Mouse (Mus musculus): ENCODE measurements around the gene Agpat4.

Gene Agpat4

GRCm38 (mm10) chr17:12160984-12161764 lies 42.7 kb downstream of the Agpat4 start:
- no peak for DNase-seq (ENCODE audit: low read depth)

DNA sequence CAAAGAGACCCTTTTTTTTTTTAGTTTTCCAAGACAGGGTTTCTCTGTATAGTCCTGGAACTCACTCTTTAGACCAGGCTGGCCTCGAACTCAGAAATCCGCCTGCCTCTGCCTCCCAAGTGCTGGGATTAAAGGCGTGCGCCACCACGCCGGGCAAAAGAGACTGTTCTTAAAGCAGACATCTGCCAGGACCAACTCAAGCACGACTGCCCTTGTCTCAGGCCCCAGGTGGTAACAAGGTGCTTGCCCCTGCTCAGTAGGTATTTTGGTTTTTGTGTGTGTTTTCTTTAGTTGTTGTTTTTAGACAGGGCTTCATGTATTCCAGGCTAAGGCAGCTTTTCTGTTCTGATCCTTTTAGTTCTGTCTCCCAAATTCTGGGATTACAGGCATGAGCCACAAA lies 43.4 kb downstream of the Agpat4 start:
- no peak for DNase-seq (ENCODE audit: low read depth)

DNA sequence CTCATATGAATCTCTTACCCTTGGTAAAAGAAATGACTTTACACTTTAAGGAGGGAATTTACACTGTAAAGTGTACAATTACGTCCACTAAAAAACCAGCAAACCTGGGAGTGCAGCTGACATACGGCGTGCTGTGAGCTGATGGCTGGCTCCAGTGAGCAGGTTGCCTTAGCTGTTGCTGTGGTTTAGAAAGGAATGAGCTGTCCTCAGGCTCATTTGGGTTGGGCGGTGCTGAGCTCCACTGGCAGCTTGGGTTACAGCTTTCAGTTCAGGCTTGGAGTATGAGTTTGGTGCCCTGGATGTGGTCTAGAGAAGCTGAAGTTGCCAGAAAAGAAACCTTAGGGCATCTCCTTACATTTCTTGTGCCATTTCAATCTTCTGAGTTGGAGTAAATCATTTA lies 44.3 kb downstream of the Agpat4 start:
- no peak for DNase-seq (ENCODE audit: low read depth)

DNA sequence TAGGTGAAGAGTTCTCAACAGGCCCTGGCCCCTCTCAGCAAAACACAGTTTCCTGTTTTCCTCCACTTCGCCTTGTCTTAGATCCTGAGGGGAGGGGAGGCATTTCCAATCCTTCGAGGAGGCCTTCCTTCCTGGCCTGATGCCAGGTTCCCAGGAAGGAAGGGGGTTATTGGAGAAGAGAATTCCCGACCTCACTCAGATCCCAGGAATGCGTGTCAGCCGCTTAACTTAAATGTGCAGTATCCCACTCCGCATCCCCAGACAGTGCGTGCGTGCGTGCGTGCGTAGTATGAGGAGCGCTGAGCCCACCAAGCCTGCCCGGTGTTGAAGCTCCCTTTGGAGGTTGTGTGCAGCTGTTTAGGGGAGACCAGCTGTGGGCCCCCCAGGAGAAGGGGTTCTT lies 44.9 kb downstream of the Agpat4 start:
- no peak for DNase-seq (ENCODE audit: low read depth)

DNA sequence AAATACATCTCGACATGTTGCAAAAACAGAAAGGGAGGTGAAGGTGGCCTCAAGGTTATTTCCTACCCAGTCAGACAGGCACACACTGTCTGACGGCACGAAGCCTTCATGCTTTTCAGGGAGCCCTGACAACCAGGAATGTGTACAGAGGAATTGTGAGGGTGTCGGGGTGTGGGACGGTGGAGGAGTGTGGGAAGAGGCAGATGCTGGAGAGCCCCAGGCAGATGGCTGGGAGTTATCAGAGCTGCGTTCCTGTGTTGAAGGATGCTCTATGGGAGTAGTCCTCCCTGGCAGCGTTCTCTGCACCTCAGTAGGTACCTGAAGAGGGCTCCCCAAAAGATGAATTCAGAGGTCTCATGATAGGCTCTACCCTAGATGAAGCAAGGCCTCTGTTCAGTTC lies 45.4 kb downstream of the Agpat4 start:
- no peak for DNase-seq (ENCODE audit: low read depth)

GRCm38 (mm10) chr17:12164507-12164906 lies 46.0 kb downstream of the Agpat4 start:
- no peak for DNase-seq (ENCODE audit: low read depth)

DNA sequence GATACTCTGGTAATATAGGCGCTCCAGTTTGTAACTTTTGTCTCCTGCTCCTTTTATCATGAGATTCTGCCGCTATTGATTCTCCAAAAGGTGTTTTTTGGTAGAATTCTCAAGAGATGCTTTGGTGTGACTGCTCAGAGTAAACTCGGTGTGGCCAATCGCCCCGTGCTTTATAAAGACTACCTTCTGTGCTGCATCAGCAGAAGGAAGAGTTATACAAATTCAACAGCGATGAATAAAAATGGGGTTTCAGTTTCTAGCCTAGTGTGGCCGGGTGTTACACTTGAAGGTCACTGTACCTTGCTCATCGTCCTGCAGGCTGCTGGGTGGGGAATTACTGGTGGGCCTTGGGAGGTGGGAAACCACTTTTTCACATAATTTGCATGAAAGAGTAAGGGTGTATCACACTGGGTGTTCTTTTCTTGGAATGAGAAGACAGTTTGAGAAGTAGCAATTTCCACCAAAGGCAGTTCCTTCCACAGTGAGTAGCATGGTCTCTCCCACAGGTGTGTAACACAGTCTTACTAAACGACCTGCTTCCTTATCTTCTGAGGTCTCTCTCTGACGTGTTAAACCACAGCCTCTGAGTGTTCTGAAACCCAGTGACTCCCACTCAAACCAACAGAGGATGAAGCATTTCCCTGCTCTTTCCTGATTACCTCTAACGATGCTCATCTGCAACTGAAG lies 46.6 kb downstream of the Agpat4 start:
- peak; percentile 8 for DNase-seq (ENCODE audit: low read depth)

DNA sequence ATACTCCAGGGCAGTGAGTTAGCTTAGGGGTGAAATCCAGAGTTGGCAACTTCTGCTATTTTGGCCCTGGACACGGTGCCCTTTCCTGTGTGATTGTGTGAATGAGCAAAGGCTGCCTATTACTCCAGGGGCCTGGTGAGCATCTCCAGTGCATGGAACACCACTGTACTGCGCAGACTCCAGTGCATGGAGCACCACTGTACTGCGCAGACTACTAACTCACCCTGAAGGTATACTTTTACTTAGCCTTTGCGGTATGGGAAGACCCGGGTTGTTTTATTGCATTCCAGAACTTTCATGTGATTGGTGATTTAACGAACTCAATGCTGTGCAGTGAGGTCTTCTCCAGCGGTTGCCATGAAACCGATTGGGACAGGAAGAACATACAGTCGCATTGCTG lies 47.2 kb downstream of the Agpat4 start:
- no peak for DNase-seq (ENCODE audit: low read depth)

DNA sequence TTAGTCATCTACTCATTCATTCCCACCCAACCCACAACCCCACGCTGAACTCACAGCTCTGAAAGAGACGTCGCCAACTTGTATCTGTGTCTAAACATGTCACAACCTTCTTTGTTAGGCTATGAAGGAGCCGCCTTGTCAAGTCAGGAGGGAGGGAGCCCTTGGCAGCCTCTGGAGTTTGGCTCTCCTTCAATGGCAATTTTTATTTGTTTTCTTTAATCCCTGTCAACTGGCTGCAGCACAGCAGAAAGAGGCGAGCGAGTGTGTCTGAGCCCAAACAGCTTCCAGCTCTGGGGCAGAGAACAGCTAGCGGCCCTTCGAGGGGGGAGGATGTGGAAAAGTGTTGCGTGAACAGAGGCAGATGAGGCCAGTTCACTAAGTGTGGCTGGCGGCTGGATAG lies 50.0 kb downstream of the Agpat4 start:
- no peak for DNase-seq (ENCODE audit: low read depth)

- DNase-seq (ENCODE audit: low read depth), result no peak
Observed at GRCm38 (mm10) chr17:12169326-12169836, 50.9 kb downstream of the Agpat4 start.

GRCm38 (mm10) chr17:12170791-12171497 lies 52.4 kb downstream of the Agpat4 start:
- DNase-seq (ENCODE audit: low read depth), result no peak

DNA sequence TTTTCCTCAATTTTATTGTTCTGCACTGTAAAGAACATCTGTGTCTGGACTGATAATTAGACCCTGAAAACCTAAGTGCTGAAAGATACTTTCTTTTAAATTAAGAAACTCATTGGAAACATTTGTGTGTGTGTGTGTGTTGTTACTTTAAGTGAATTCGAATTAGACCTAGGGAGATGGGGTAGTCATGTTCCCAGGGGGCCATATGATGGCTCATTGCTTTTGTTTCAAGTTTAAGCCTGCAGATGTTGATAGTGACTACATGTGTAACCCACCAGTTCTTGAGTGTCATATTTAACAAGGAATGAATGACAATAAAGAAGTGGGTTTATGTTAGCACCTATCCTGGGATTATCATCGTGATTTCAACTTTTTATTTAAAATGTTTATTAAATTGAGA lies 53.2 kb downstream of the Agpat4 start:
- DNase-seq (ENCODE audit: low read depth), result no peak

DNA sequence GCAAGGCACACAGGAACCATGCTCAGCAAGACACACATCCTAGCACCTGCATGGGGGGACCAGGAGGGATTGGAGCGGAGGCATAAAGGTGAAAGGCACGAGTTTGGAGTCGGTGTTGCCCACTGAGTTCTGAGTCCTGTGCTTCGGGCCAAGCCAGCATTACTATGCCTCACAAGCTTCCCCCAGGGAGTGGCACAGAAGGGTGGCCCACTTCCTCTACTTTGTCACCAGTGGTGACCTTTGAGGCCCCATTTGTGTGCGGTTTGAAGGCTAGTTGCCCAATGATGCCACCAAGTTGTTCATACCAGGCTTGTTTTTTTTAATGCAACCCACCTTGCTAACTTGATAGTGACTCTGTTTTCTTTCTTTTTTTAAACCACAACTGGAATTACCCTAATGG lies 55.7 kb downstream of the Agpat4 start:
- no peak for DNase-seq (ENCODE audit: low read depth)

GRCm38 (mm10) chr17:12174896-12175295 lies 56.4 kb downstream of the Agpat4 start:
- DNase-seq (ENCODE audit: low read depth), result no peak

GRCm38 (mm10) chr17:12175626-12176025 lies 57.1 kb downstream of the Agpat4 start:
- no peak for DNase-seq (ENCODE audit: low read depth)

- DNase-seq (ENCODE audit: low read depth), result no peak
Observed at GRCm38 (mm10) chr17:12179339-12179738, 60.8 kb downstream of the Agpat4 start.

DNA sequence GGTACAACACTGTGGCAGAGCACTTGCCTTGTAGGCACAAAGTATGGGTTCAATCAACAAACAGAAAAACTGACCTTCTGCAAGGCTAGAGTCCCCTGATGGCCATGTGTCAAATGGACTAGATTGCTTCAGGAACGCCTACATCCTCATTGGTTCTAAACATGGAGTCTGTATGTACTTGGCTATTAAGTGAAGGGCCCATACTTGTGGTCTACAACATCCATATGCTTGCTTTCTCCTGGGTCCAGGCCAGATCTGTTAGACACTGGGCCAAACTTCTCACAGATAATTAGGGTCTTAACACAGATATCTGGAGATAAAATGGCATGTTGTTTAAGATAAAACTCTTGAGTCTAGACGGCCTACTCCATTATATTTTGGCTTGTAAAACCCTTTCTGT lies 61.3 kb downstream of the Agpat4 start:
- no peak for DNase-seq (ENCODE audit: low read depth)

- no peak for DNase-seq (ENCODE audit: low read depth)
Observed at GRCm38 (mm10) chr17:12182702-12183485, 64.4 kb downstream of the Agpat4 start.

DNA sequence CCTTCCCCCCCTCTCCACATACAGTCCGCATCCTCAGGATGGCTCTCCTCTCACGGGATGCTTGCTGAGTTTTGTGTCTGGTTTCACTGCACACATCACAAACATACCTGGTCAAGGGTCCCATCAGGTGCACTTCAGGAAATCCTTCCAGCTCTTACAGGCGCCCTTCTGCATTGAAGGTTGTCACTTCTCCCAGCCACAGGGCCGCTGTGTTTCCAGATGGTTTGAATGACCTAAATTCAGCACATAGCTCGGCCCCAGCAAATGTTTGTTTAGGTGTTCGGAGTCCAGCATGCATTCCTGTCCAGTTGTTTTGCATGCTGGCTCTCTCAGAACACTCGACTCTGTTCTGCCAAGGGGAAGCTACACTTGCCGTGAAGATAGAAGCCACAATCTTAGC lies 65.8 kb downstream of the Agpat4 start:
- no peak for DNase-seq (ENCODE audit: low read depth)

DNA sequence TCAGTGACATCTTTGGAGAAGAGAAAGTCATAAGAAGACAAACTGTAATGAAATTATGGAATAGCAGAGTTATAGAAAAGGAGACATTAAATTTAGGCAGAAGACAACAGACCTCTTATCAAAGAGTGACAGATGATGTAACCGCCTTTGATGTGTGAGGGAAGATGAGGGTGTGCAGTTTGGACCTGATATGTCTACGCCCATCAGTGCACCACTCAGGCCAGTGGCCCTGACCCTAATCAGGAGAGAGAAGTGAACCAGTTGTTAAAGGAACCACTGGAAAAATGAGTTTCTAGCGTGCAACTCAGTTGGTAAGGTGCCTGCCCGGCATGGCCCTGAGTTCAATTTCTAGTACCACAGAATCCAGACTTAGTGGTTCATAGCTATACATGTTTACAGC lies 67.4 kb downstream of the Agpat4 start:
- DNase-seq (ENCODE audit: low read depth), result no peak

- DNase-seq (ENCODE audit: low read depth), result no peak
Observed at GRCm38 (mm10) chr17:12186341-12186740, 67.8 kb downstream of the Agpat4 start.

DNA sequence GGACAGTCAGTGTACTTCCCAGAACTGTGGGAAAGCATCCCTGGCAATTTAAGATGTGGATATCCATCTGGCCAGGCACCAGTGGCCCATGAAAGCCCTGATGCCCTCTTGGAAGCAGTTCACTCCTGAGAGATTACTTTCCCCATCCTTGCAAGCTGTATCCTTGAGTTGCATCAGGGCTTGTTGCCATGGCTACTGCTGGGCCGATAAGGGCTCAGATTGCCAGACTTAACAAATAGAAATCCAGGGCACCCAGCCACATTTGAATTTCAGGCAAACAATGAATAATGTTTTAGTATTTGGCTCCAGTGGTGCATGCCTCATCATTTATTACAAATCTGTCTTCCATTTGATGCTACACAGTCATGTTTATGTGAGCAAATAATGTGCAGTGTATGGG lies 69.3 kb downstream of the Agpat4 start:
- DNase-seq (ENCODE audit: low read depth), result no peak

Measured in naive thymus-derived CD4-positive, alpha-beta T cell, adult 2 months (primary cell).